Mouse (Mus musculus) gastrocnemius, postnatal 25 days (tissue): ENCODE results near the gene Hivep1. TPM values are rescaled to one million over a fixed set of nuclear protein-coding genes. Genes with fewer than 3 reads are reported as not detected.

ENCODE experiments used
- DNase-seq: peaks from one replicate; pipeline ENCODE4 v3.0.0; 2022
- total RNA-seq, 2 experiments: library from RNA; stranded (reverse); gene quantifications; 1 replicate in 1 of 2; 2 replicates in 1 of 2; pipeline ENCODE4 v1.2.3; 2021

Hivep1 gene
- total RNA-seq, 2 experiments from 2014 or later = 12.4 to 14.4 TPM

- DNase-seq = no peak
Observed at GRCm38 (mm10) chr13:42113601-42114000, 61.8 kb downstream of the Hivep1 start.

- no peak for DNase-seq
Observed at GRCm38 (mm10) chr13:42116301-42116700, 64.5 kb downstream of the Hivep1 start.

DNA sequence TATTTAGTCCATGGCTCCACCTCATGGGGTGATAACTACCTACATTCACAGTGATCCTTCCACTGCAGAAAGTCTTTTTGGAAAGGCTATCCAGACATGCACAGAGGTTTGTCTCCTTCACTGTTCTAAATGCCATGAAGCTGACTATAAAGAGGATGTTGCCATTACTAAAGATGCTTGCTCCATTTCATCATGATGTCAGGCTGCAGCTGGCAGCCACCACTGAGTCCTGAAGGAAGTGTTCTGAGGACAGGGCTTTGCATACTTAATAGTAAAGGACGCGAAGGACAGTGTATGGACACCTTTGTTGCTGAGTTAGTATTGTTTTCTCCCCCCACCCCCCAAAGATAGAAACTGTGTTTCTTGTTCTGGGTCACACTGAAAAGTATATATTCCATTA, 67.2 kb downstream of the Hivep1 start:
- no peak for DNase-seq

DNA sequence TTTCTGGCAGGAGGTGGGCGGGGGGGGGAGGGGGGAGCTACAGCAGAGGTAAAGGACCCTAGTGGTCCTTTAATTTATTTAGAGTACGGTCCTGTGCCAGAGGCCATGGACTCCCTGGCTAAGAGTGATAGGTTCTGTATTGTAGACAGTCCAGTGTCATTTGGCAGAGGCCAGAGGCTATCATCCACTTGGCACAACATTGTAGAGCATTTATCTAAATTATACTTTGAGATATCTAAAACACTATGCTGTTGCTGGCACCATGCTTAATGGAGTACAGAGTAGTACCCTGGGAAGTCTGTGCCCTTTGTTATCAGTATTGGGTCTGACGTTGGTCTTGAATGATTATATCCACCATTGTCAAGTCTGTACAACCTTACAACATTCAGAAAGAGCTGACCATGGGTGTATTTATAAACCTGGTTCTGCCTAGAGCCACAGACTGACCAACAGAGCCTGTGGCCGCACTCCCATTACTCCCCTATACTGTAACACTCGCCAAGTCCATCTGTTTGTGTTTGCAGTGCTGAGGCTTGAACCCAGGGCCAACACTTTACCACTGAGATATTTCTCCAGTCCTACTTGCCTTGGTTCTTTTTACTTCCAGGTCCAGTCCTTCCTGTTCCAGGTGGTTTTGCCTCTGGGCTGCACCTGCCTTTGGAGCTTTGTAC, 69.4 kb downstream of the Hivep1 start:
- no peak for DNase-seq

DNA sequence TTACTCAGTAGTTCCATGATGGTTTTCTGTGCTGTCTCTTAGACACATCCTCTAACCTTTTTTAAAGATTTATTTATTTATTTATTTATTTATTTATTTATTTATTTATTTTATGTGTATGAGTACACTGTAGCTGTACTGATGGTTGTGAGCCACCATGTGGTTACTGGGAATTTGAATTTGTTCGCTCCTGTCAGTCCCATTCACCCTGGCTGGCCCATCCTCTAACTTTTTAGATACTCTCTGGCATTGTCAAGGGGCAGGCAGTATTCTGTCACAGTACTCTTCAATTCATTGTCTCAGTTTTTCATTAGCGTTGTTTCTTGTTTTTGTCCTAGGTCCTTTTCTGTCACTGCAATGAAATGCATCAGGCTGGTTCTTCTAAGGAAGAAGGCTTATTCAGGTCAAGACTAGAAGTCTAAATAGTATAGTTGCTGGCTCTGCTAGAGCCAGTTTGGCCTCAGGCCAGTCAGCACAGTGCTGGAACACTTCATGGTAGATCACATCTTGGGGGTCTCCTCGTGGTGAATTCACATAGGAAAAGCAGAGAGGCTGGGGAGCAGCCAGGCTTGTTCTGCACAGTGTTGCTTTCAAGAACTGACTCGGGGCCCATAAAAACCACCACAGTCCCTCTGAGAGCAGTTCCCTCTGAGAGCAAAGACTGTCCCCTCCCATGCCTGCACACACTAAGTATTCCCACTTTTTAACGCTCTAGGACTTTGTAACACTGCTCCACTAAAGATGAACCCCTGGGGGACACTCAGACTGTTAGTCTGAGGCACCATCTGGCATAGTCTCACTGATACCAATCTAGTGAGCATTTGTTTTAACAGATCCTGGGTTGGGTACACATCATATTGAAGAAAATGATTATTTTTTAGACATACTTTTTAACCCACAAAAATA, 70.2 kb downstream of the Hivep1 start:
- DNase-seq = no peak

- no peak for DNase-seq
Observed at GRCm38 (mm10) chr13:42144627-42145026, 92.8 kb downstream of the Hivep1 start.

DNA sequence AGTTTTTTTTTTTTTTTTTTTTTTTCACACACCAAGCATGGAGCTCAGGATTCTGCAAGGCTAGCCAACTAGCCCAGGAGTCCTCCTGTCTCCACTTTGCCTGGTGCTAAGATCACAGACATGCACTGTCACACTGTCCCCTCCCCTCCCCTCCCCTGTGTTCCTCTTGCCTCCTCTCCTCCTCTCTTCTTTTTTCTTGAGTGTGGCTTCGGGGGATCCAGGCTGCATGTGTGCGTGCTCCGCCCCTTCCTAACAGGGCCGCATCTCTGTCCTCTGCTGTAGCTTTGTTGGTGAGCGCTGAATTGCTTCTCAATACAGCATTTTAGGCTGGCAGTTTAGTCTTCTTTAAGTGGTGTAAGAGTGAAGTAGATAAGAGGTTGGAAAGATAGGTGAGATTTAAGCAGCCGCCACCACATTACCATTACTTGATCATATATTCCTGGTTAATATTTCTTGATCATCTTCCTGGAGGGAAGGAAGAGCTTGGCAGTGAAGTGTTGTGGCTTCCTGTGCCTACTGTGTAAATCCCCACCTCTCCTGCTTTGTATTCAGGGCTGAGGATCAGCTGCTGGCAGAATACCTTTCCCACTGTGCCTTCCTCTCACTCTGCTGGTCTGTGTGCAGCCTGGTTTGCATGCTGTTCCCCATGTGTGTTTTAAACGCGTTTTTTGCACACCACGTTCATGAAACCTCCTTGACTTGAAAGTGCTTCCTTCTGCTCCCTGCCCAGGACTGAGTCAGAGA, 97.7 kb downstream of the Hivep1 start:
- no peak for DNase-seq

DNA sequence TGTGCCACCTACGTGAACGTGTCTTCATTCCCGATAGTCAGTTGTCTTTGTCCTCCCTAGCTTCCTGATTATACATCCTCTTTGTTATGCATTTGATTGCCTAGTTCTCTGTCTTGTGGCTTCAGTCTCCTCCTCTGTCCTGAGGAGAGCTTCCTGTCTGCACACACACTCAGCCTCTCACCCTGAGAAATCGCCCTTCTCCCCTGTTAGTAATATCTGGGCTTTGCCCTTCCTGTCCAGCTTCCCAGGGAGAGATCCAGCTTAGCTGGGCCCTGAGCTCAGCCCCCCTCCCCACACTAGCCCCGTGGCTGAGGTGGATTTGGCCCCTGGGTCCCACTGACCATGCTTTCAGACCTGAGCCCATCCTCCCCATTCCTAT, 98.2 kb downstream of the Hivep1 start:
- DNase-seq = no peak

DNA sequence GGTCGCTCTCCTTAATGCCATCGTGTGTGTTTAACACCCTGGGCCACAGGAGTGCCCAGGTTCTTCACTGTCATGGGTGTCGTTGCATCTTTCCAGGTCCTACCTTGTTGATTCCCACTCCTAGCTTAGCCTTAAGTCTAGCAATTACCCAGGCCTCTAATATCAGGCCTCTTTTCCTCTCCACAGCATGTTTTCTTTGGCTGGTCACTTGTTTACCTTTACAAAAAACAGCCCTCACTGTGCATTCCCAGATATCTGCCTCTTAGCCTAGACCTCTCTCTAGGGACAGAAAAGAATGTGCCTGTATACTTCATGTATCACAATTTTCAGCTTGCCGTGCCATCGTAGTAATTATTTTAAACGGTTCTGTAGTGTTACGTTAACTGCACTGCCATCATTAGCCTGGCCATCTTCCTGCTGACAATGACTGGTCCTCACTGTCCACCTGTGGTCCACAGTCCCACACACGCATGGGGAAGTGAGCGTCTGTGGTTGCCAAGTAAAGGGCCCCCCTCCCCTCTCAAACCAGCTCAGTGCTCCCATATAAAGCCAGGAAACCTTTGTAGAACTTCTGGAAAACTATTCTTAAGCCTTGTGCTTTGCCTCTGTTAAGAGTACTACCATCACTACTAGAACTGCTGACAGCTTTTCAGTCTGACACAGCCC, 98.8 kb downstream of the Hivep1 start:
- DNase-seq = no peak

- no peak for DNase-seq
Observed at GRCm38 (mm10) chr13:42158259-42158658, 106.4 kb downstream of the Hivep1 start.

GRCm38 (mm10) chr13:42159416-42160185, 107.8 kb downstream of the Hivep1 start:
- no peak for DNase-seq

DNA sequence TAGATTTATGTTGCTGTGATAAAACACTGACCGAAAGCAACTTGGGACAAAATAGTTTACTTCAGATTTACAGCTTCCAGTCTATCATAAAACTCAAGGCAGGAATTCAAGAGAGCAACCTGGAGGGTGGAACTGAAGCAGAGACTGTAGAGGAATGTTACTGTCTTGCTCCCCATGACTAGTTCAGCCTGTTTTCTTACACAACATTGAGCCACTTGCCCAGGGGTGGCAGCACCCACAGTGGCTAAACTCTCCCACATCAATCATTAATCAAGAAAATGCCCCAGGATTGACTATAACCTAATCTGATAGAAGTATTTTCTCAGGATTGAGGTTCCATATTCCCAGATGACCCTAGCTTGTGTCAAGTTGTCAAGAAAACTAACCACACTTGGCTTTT, 119.0 kb downstream of the Hivep1 start:
- no peak for DNase-seq

DNA sequence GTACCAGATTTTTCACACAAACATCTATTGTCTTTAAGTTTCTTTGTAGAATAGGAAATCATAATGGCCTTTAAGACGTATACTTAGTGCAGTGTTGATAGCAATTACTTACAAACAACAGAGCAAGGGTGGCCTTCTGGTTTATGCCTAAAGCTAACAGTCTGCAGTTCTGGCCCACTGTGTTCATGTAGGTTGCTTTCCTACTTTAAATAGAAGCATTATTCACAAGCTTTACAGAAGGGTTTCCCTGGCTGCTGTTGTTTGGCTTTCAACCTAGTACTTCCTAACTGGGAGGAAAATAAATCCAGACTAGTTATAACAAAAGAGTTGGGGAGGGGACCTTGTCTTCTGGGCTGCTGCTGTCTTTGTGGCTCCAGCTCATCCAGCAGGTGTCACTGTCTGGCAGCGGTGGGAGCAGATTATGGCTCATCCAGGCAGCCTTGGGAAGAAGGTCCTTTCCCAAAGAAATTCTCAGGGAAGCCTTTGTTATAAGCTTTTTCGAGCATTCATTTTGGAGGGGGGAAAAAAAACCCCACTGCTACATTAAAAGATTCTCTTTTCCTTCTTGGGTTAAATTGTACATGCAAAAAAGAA, 123.1 kb downstream of the Hivep1 start:
- DNase-seq = no peak

DNA sequence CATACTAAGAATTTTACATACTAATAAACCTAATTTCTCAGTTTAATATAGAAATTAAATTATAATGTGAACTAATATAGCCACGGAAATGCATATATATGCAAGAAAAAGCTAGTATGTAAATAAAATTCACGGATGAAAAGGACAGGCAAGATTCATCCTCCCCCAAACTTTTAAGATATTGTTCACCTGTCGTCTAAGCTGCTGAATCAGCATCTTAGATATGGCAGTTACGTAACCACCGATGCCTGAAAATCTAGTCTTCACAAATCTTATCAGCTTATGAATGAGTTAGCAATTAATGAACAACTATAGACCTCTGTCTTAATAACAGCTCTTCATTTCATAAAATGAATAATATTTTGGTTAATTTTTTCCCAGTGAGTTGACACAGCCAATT, 130.8 kb downstream of the Hivep1 start:
- no peak for DNase-seq

DNA sequence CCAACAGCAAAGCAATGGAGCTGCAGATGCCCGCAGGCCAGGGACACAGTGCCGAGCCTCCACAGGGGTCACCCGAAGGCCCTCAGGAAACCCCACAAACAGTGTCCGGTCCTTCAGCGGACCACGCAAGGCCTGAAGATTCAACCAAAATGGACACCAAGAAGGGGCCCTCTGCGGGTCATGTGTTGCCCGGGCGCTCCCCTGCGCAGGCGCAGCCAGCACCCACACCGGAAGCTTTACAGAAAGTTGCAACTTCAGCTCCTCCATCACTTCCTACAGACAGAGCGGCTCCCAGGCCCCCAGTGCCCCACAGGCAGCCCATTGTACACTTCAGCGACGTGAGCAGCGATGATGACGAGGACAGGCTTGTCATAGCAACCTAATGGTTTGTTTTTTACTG, 132.3 kb downstream of the Hivep1 start:
- no peak for DNase-seq

DNA sequence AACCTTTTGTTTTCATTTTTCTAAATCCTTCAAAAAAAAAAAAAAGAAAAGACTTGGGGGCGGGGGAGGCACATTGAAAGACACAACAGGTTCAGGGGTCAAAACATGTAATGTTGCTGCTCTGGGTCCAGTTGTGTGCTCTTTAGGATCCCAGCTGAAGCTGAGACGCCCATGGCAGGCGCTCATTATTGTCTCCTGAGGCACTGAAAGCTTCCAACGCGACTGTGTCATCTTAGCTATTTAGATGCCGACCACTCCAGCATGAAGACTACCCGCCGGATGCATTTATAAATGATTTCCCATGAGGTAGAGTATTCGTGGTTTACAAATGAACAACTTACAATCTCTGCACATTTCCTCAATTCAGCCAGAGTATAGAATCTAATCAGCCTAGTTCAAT, 141.2 kb downstream of the Hivep1 start:
- DNase-seq = no peak

DNA sequence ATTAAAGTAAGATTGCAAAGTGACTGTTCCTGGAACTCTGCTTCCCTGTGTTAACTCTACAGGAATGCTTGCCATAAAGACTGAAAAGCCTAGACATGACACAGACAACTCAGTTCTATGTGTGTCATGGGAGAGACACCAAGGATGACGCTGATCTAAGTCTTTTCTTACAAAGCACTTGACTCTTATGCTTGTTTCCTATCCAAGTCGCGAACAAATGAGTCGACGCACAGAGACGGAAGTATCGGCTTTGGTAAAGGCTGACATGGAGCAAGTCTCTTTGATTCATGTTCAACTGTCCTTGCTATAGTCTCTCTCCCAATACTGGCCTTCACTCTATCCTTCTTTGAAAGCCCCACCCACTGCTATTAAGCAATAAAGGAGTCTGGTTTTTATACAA, 143.8 kb downstream of the Hivep1 start:
- DNase-seq = no peak

- DNase-seq = no peak
Observed at GRCm38 (mm10) chr13:42197656-42198055, 145.8 kb downstream of the Hivep1 start.

DNA sequence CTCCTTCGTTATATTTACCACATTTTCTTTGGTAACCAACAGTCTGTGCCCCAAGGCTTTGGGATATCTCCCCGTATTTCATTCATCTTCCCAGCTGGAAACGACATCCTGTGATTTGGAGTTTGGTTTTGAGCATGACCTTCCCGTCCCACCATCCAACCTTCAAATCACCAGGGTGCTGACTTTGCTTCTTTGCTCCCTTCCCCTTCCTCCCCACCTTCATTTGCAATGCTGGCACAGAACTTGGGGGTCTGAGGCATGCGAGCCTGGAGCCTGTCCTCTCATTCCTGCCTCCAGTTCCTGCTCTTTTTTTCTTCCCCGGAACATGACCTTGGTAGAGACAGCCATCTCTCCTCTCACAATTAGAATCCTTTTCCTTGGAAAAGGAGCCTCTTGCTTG, 161.7 kb downstream of the Hivep1 start:
- DNase-seq = no peak

GRCm38 (mm10) chr13:42222401-42222800, 170.6 kb downstream of the Hivep1 start:
- no peak for DNase-seq

DNA sequence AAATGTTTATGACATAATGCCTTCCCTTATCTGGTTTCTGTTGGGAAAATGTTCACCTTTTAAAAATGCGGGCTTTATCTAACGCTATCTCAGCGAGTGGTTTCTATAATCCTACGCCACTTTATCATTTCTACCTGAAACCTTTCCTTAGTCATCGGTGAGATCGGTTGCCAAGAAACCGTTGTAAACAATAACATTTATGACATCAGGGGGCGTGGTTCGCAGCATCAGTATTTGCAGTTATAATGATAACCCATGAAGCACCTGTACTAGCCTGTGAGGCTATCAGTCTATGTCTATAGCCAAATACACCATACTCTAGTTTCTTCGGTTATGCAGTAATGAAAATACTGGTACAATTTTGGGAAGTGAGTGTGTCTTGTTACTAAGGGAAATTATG, 177.0 kb downstream of the Hivep1 start:
- DNase-seq = no peak
